Mouse (Mus musculus) heart, embryonic 15.5 days (tissue): ENCODE measurements at regions not wholly inside any gene's neighbourhood (a gene's known extent, or its start where the extent isn't known, plus 50 kb on each side); places are given as distances from the start of the nearest gene placed in this dataset.

Experiments used
- ATAC-seq: fragments of 200-750 bp; cut with Nextera tagmentation; replicated peaks from 2 replicates; pipeline ENCODE4 v1.8.0; 2017; ENCODE audit warnings: low read depth, moderate TSS enrichment; ENCODE audit not compliant: insufficient number of reproducible peaks, insufficient read depth, low FRiP score
- H3K27ac ChIP-seq: fragments of 300-500 bp; sonication (generic); 2 replicates; pipeline ENCODE4 v1.5.1; 2015; ENCODE audit warnings: mild to moderate bottlenecking, inconsistent platforms
- H3K27me3 ChIP-seq: fragments of 300-500 bp; sonication (generic); 2 replicates; pipeline ENCODE4 v1.6.1; 2015; ENCODE audit warnings: inconsistent platforms
- H3K36me3 ChIP-seq: fragments of 300-500 bp; sonication (generic); 2 replicates; pipeline ENCODE4 v1.6.1; 2015; ENCODE audit warnings: mild to moderate bottlenecking, inconsistent platforms
- H3K4me1 ChIP-seq: fragments of 300-500 bp; sonication (generic); replicated peaks from 2 replicates; pipeline ENCODE4 v1.6.1; 2015; ENCODE audit warnings: inconsistent platforms
- H3K4me2 ChIP-seq: fragments of 300-500 bp; sonication (generic); 2 replicates; pipeline ENCODE4 v1.6.1; 2015; ENCODE audit warnings: inconsistent platforms, mild to moderate bottlenecking, moderate library complexity
- H3K4me3 ChIP-seq: fragments of 300-500 bp; sonication (generic); 2 replicates; pipeline ENCODE4 v1.5.1; 2015; ENCODE audit warnings: mild to moderate bottlenecking, inconsistent platforms
- H3K9ac ChIP-seq: fragments of 300-500 bp; sonication (generic); 2 replicates; pipeline ENCODE4 v1.6.1; 2015; ENCODE audit warnings: mild to moderate bottlenecking, inconsistent platforms
- H3K9me3 ChIP-seq: fragments of 300-500 bp; sonication (generic); replicated peaks from 2 replicates; pipeline ENCODE4 v1.6.1; 2016; ENCODE audit warnings: inconsistent platforms
- WGBS: fragments of 180-500 bp; shearing (Covaris S2); methylation state at CpG from one replicate; pipeline ENCODE4 v1.1.7; 2015; ENCODE audit warnings: mixed read lengths; 5-methylcytosine and 5-hydroxymethylcytosine counted together

DNA sequence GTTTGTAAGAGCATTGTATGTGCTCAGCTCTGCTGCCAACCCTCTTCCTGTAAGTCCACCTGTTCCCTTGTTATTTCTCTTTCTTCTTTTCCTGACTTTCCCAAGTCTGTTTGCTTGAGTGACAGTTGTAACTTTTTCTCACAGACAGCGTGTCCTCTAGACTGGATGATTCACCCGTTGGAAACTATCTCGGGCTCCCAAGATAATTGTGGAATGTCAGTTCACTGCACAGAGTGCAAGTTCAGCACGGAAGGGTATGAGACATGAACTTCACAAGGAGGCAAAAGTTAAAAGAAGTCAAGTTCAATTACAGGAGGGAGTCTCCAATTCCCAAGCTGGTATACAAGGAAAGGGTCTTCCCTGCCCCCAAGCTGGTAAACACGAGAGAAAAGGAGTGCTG is 112.5 kb upstream of the Gm5148 start:
- no peak overlapping the region for H3K4me2 ChIP-seq

DNA sequence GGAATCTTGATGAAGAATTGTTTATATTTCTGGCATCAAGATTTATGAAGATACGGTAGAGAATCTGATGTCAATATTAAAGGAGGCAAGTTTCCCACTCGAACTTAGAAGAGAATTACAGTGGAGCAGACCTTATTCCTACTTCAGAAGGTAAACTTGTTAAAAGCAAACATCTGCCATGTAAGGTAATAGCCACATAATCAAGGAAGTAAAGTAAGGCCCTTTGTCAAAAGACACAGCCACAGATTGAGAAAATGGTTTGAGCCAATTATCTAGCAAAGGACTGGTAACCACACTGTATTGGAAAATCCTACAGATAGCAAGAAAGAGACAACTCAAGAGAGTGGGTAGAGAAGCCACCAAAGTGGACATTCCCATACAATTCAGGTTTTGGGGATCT is 111.4 kb upstream of the Gm5148 start:
- Histone ChIP-seq H3K9me3 (no peaks in the 10 kb centered on the region), H3K36me3 (no peaks in the 10 kb centered on the region), H3K4me1 (peaks cover 13% of the 10 kb centered on the region), H3K9ac (no peak overlapping the region), H3K4me3 (no peak overlapping the region), H3K4me2 (no peak overlapping the region), H3K27me3 (no peaks in the 10 kb centered on the region), H3K27ac (no peak overlapping the region)
- ATAC-seq = no peak
- 85% methylated on average over 2 of the region's 2 CpGs for WGBS

More for the DNA sequence above, 112.5 kb upstream of the Gm5148 start:
- Histone ChIP-seq H3K27me3 (no peaks in the 10 kb centered on the region), H3K27ac (no peak overlapping the region), H3K9ac (no peak overlapping the region), H3K36me3 (no peaks in the 10 kb centered on the region), H3K4me1 (peaks cover 13% of the 10 kb centered on the region), H3K4me3 (no peak overlapping the region), H3K9me3 (no peaks in the 10 kb centered on the region)
- no peak for ATAC-seq
- 25% methylated on average over 5 of the region's 5 CpGs for WGBS

DNA sequence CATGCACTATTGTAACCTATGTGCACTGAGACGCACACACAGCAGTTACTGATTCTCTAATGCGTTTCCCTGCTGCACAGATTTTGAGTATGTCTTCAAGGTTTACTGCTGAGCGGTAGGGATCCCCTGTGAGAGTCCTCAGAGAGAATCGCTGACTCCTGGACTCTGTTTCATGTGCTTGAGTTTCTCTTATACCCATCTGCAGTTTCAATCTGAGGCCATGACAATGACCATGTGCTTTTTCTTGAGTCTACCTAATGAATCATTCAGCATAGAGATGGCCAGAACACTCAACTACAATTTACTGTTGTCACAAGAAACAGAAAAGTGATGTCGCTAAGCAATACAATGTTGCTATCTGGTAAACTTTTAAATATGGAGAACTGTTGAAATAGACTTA is 110.8 kb upstream of the Gm5148 start:
- 71% methylated on average over 5 of the region's 5 CpGs for WGBS
- no peaks in the 10 kb centered on the region for H3K9me3 ChIP-seq
- H3K9ac ChIP-seq = no peak overlapping the region
- no peaks in the 10 kb centered on the region for H3K36me3 ChIP-seq
- H3K4me3 ChIP-seq = no peak overlapping the region
- peaks cover 13% of the 10 kb centered on the region for H3K4me1 ChIP-seq
- ATAC-seq = no peak
- H3K27ac ChIP-seq = peak overlapping the region; percentile 66
- no peak overlapping the region for H3K4me2 ChIP-seq
- H3K27me3 ChIP-seq = no peaks in the 10 kb centered on the region

DNA sequence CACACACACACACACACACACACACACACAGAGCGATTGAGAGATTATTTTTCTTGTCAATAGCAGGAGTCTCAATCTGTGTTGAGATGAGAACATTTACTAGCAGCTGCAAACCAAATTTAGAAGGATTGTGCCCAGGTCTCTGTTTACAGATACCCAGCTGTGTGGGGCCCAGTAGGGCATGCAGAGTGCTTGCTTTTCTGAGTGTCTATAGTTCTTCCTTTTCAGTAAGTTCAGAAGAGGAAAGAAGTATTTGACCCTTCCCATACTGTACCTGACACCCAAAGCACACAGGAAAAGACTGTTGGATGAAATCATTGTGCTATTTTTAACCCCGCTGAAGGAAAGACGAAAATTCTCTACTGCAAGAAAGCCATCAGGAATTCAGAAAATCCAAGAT is 110.3 kb upstream of the Gm5148 start:
- no peak overlapping the region for H3K4me2 ChIP-seq
- ATAC-seq = no peak
- H3K9me3 ChIP-seq = no peaks in the 10 kb centered on the region
- H3K36me3 ChIP-seq = no peaks in the 10 kb centered on the region
- H3K9ac ChIP-seq = no peak overlapping the region
- H3K27ac ChIP-seq = peak overlapping the region; percentile 66
- WGBS = 32% methylated on average over 3 of the region's 3 CpGs
- no peak overlapping the region for H3K4me3 ChIP-seq
- H3K27me3 ChIP-seq = no peaks in the 10 kb centered on the region
- peaks cover 13% of the 10 kb centered on the region for H3K4me1 ChIP-seq

DNA sequence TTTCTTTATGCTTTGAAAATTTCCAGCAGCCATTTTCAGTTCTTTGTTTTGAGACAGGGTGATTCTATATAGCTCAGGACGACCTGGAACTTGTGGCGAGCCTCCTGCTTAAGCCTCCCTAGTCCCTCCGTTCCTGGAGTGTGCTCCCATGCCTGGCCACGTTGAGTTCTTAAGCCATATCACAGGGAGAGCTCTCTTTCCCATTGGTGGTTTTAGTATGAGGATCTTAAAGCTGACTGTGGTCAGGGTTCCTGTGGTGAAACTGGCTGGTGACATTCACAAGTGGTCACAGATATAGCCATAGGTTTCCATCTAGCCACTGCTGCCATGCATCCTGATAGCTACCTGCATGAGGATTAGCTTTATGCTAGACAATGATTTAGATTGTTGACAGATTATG is 109.1 kb upstream of the Gm5148 start:
- 70% methylated on average over 4 of the region's 4 CpGs for WGBS
- H3K9me3 ChIP-seq = no peaks in the 10 kb centered on the region
- no peak for ATAC-seq

DNA sequence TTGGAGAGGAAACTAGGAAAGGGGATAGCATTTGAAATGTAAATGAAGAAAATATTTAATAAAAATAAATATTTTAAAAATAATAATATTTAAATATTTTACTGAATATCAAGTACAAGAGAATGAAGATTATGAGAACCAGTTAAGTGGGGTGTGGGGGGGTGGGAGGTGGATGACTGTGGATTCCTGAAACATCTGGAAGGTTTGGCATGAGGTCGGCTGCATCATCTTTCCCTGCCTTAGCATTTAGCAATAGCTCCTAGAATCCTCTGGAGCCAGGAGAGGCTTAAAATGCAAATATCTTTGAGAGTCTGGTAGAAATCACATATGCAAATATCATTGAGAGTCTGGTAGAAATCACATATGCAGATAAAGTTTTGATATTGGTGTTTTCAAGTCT is 103.3 kb upstream of the Gm5148 start:
- no peak overlapping the region for H3K9ac ChIP-seq
- no peak for ATAC-seq
- WGBS = 57% methylated on average over 1 of the region's 1 CpGs

More for the DNA sequence above, 109.1 kb upstream of the Gm5148 start:
- H3K27ac ChIP-seq = no peak overlapping the region
- no peak overlapping the region for H3K9ac ChIP-seq
- peaks cover 11% of the 10 kb centered on the region for H3K4me1 ChIP-seq
- H3K4me3 ChIP-seq = no peak overlapping the region
- H3K36me3 ChIP-seq = no peaks in the 10 kb centered on the region
- H3K27me3 ChIP-seq = no peaks in the 10 kb centered on the region
- H3K4me2 ChIP-seq = no peak overlapping the region

DNA sequence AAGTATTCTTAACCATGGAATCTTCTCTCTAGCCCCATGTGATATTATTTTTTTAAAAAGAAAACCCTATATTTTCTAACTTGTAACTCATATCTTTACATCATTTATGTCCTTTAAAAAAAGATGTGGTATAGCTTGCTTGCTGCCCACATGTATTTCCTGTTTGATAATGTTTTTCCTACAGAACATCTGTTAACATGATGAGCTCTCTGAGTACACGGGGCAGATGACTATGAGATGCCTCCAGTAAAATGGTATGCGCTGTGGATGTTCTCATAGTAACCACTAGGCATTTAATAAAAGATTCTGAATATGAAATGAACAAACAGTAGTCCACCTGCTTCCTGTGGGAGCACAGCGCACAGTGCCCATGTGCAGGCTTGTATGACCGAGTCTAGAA is 101.3 kb upstream of the Gm5148 start:
- Histone ChIP-seq H3K4me1 (no peaks in the 10 kb centered on the region), H3K9ac (no peak overlapping the region), H3K36me3 (no peaks in the 10 kb centered on the region), H3K4me3 (no peak overlapping the region), H3K9me3 (no peaks in the 10 kb centered on the region), H3K27ac (no peak overlapping the region), H3K27me3 (no peaks in the 10 kb centered on the region), H3K4me2 (no peak overlapping the region)
- ATAC-seq = no peak
- WGBS = 86% methylated on average over 4 of the region's 4 CpGs

More for the DNA sequence above, 103.3 kb upstream of the Gm5148 start:
- Histone ChIP-seq H3K4me1 (no peaks in the 10 kb centered on the region), H3K4me2 (no peak overlapping the region), H3K9me3 (no peaks in the 10 kb centered on the region), H3K4me3 (no peak overlapping the region), H3K27me3 (no peaks in the 10 kb centered on the region), H3K27ac (no peak overlapping the region), H3K36me3 (no peaks in the 10 kb centered on the region)

DNA sequence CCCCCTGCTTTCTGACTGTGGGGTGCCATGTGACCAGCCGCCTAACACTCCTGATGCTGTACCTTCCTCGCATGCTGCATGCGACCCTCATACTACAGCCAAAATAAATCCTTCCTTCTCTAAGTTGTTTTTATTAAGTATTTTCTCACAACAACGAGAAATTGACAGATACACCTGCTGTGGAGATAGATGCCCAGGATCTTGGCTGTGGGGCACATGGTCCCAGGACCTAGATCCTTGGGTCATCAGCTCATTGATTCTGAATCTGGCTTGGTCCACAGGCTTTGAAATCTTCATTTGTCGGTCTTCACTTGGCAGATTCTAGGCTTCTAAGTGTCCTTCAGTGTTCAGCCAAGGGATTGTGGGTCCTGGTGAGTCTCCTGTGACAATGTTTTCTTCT is 100.4 kb upstream of the Gm5148 start:
- H3K9me3 ChIP-seq = no peaks in the 10 kb centered on the region
- no peak overlapping the region for H3K27ac ChIP-seq
- no peak overlapping the region for H3K4me2 ChIP-seq
- 88% methylated on average over 5 of the region's 5 CpGs for WGBS
- no peaks in the 10 kb centered on the region for H3K36me3 ChIP-seq
- no peak for ATAC-seq
- no peaks in the 10 kb centered on the region for H3K4me1 ChIP-seq
- no peak overlapping the region for H3K4me3 ChIP-seq
- no peaks in the 10 kb centered on the region for H3K27me3 ChIP-seq
- H3K9ac ChIP-seq = no peak overlapping the region

DNA sequence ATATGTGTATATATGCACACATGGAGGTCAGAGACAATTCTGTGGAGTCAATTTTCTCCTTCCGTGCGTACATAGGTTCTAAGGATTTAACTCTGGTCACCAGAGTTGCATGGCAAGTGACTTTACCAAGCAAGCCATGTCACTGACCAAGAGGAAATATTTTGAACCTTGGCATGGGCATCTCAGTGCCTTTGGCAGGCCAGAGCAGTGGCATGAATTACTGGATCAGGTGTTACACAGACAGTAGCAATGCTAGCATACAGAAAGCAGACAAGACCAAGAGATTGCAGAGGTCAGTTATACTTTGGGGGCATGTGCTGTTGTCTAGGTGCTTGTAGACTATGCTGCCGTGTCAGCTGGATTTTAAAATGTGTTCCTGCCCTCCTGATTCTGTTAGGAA is 95.2 kb upstream of the Gm5148 start:
- Histone ChIP-seq H3K4me3 (no peak overlapping the region), H3K4me1 (no peaks in the 10 kb centered on the region), H3K4me2 (no peak overlapping the region), H3K27ac (no peak overlapping the region), H3K36me3 (no peaks in the 10 kb centered on the region), H3K27me3 (no peaks in the 10 kb centered on the region), H3K9me3 (no peaks in the 10 kb centered on the region), H3K9ac (no peak overlapping the region)
- 80% methylated on average over 3 of the region's 3 CpGs for WGBS
- ATAC-seq = no peak

DNA sequence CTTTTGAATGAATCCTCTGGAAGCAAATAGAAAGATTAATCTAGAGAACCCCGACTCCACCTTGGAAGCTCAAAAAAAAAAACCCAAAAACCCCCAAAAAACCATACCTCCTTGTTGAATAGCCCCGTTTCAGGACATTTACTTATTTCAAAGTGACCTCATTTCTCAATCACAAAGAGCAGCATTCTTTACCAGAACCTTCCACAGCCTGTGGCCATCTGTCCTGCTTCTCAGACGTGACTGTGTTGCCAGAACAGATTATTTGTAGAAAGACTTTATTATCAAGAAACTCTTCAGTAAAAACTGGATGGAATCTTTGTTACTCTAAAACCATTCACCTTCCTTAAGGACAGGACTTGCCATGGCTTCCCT is 93.1 kb upstream of the Gm5148 start:
- Histone ChIP-seq H3K9me3 (no peaks in the 10 kb centered on the region), H3K9ac (no peak overlapping the region), H3K27me3 (no peaks in the 10 kb centered on the region), H3K4me1 (no peaks in the 10 kb centered on the region), H3K27ac (no peak overlapping the region), H3K36me3 (no peaks in the 10 kb centered on the region), H3K4me3 (no peak overlapping the region), H3K4me2 (no peak overlapping the region)
- 76% methylated on average over 3 of the region's 3 CpGs for WGBS
- no peak for ATAC-seq

DNA sequence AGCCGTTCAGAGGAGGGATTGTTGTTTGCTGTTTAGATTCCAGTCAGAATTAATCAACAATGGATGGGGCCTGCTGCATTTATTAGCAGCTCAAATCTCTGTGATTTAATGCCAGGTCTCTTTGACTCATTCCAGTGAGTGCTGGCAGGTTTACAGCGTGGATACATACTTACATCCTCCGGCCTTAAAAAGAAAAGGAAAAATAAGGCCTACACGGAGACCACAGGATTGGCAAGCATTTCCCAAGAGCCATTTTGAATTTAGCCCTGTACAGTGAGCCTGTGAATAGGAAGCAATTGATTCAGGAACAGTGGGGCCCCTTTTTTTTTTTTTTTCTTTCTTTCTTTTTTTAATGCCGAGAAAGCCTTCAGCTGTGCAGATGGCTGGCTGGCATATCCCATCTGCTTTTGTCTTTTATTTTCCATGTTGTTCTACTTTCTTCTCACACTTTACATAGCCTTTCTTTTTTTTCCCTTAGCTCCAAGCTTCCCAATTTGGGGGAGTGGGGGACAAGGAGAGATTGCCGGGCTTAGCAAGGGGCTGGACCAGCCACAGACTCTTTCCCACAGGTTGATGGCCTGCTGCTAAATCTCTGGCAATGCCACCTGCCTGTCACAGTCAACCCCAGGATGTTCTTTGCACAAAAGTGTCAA is 92.6 kb upstream of the Gm5148 start:
- no peaks in the 10 kb centered on the region for H3K9me3 ChIP-seq
- WGBS = 79% methylated on average over 6 of the region's 6 CpGs
- no peak for ATAC-seq
- no peak overlapping the region for H3K4me3 ChIP-seq
- no peaks in the 10 kb centered on the region for H3K27me3 ChIP-seq
- no peaks in the 10 kb centered on the region for H3K36me3 ChIP-seq
- no peaks in the 10 kb centered on the region for H3K4me1 ChIP-seq
- no peak overlapping the region for H3K4me2 ChIP-seq
- H3K27ac ChIP-seq = no peak overlapping the region
- no peak overlapping the region for H3K9ac ChIP-seq

DNA sequence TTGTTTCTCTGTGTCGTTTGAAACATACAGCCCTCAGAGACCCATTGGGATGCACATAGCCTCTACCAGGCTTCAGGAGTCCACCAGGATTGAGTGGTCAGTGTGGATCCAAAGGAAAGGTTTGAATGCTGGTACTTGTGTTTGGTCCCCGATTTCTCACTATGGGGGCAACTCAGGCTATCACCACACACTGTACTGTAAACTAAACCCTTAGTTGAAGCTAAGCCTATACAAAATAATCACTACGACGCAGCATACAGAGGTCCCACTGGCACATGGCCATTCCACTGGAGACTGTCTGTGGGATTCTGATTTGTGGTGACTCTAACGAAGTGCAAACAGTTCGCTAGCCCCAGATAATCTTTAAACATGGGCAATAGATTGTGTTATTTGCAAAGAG is 91.5 kb upstream of the Gm5148 start:
- Histone ChIP-seq H3K27me3 (no peaks in the 10 kb centered on the region), H3K9me3 (no peaks in the 10 kb centered on the region), H3K27ac (no peak overlapping the region), H3K4me3 (no peak overlapping the region), H3K4me1 (no peaks in the 10 kb centered on the region), H3K4me2 (no peak overlapping the region), H3K36me3 (no peaks in the 10 kb centered on the region), H3K9ac (no peak overlapping the region)
- no peak for ATAC-seq
- 87% methylated on average over 6 of the region's 6 CpGs for WGBS
